Mouse (Mus musculus) heart, postnatal 10 days (tissue): ENCODE data around the gene Rasgrp2. TPM values are rescaled to one million over a fixed set of nuclear protein-coding genes. Genes with fewer than 3 reads are reported as not detected.

Source experiments
- DNase-seq, 2 experiments: peaks; one replicate each; pipeline ENCODE4 v3.0.0; 2021
- intact Hi-C: fragments of 180-260 bp; cut with DNase I; formaldehyde crosslinking; loops from one replicate; pipeline ENCODE4 v1.15.1; 2025
- total RNA-seq, 2 experiments: library from RNA; stranded (reverse); gene quantifications; 2 replicates each; pipeline ENCODE4 v1.2.3; 2021

The Rasgrp2 gene
- total RNA-seq, 2 experiments from 2014 or later = 50.7 to 60.2 TPM

DNA sequence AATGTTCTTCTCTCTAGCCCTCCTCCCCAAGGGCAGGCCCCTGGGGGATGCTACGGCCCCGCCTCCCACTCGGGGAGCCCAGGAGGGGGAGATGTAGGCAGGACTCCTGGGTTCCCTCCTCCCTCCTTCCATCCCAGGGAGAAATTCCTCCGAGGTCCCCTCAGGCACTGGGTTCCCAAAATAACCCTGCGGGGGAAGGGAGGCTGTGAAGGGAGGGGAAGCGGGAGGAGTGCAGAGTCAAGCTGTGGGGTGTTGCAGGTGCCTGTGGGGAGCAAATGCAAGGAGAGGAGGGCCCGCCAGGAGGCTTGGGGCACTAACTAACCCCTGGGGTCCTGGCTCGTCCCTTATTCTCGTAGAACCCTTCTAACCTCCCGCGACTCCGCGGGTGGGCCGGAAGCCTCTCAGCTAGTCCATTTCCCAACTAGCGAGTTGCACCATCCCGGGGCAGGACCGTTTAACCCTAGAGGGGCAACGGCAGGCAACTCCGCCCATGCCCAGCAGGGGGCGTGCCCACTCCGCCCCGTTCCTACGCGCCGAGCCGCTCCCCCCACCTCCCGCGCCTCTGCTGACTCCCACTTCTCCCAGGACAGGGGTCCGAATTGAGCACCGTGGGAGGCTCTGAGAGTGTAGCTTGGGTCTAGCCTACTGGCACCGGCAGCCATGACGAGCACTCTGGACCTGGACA, 2.1 kb downstream of the Rasgrp2 start:
- DNase-seq = peak; percentile 85 to 90
- intact Hi-C loops = loop anchor here (1.0 kb wide), 1 partner anchor 51 kb away; no protein-coding TSS in a partner anchor

DNA sequence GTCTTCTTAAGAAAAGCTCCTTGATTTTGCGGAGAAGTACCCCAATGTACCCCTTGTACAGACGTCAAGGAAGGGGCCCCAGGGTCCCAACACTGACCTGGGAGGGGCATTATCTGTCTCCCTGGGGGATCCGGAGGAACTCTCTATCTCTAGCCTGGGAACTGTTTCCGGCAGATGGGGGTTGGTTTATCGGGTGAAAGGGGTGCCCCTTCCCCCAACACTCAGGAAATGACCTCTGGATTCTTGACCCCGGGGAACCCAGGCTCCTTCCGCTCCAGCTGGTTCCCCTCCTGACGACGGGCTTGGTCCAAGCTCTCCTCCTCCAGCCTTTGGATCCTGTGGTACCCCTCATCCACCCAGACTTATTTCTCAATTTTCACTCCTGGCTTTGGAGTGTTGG, 2.8 kb downstream of the Rasgrp2 start:
- peak; percentile 45 to 65 for DNase-seq
- intact Hi-C loops = loop anchor here (1.0 kb wide), 1 partner anchor 50 kb away; no protein-coding TSS in a partner anchor

DNA sequence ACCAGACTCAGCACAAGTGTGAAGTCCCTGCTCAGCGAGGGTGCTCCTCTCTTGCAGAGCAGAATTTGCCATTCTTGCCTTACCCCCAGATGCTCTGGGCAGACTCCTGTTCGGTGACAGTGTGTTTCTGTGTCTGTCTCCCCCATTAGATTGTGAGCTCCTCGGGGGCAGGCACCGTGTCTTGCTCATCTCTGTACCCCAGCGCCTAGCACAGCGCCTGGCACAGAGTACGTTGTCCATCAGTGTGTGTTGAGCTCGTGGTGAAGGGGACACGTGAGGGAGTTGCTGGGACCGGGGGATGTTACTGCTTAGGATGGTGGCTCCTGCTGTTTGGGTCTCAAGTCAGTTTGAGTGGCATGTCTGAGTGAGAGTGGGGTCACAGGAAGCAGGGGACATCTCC, 4.7 kb downstream of the Rasgrp2 start:
- intact Hi-C loops = no loop called here

DNA sequence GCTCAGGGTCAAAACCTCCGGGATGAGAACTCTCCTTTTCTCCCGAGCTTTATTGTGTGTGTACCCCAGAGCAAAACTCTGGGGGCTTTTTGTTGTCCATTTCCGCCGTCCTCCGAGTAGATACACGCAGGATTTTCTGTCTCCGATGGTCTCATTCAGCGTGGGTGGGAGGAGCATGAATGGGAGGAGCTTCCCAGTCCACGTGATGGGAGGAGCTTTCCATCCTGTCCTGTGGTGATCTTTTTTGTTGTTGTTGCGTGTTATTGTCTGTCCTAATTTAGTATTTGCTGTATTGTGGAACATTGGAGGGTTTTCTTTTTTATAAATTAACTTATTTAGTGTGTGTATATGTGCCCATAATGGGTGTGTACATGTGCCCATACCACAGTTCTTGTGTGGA, 6.3 kb downstream of the Rasgrp2 start:
- intact Hi-C loops = no loop called here
- DNase-seq = no peak

More for the DNA sequence above, 4.7 kb downstream of the Rasgrp2 start:
- no peak for DNase-seq

DNA sequence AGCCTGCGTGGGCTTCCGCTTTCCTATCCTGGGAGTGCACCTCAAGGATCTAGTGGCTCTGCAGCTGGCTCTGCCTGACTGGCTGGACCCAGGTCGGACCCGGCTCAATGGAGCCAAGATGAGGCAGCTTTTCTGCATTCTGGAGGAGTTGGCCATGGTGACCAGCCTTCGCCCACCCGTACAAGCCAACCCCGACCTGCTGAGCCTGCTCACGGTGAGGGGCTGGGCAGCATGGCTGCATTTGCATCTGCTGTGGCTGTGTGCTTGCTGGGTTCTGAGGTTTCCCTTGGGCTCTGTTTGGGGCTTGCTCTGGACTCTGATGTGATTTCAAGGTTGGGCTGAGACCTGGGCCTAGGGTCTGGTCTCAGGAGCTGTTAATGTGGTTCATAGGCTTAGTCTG, 8.0 kb downstream of the Rasgrp2 start:
- no peak for DNase-seq
- intact Hi-C loops = no loop called here

DNA sequence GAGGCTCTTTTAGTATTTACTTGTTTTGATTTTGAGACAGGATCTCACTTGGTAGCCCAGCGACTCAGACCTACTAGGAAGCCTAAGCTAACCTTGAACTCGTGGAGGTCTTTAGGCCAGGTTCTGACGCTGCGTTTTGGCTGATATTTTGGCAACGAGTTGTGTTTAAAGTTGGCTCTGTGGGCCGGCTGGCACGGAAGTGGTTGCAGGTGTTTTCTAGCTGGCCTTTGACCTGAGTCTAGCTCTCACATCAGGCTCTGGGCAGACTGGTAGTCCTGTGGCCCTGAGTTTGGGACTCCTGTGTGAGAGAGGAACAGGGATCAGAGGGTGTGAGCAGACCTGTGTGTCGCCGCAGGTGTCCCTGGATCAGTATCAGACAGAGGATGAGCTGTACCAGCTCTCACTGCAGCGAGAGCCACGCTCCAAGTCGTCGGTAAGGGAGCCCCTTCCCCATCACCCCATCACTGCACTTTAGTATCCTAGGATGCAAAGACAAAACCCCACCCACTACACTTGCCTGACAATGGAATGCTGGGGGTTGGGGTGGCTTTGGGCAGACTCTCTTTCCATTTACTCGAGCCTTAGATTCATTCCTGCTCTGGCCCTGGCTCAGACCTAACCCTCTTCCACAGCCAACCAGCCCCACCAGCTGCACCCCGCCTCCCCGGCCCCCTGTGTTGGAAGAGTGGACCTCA, 8.8 kb downstream of the Rasgrp2 start:
- no peak for DNase-seq
- intact Hi-C loops = no loop called here

DNA sequence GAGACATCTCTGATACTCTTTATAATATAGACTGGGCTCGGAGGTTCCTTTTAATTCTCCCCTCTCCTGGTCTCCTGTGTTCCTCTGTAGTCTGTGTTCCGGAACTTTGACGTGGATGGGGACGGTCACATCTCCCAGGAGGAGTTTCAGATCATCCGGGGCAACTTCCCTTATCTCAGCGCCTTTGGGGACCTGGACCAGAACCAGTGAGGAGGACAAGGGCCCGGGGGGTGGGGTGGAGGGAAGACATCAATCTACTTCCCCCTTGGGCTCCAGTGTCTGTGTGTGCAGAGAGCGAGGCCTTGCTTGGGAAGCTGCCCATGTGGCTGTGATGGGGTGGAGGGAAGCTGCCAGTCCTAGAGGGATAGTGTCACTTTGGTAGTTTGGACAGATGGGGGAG, 9.6 kb downstream of the Rasgrp2 start:
- no peak for DNase-seq
- intact Hi-C loops = no loop called here

DNA sequence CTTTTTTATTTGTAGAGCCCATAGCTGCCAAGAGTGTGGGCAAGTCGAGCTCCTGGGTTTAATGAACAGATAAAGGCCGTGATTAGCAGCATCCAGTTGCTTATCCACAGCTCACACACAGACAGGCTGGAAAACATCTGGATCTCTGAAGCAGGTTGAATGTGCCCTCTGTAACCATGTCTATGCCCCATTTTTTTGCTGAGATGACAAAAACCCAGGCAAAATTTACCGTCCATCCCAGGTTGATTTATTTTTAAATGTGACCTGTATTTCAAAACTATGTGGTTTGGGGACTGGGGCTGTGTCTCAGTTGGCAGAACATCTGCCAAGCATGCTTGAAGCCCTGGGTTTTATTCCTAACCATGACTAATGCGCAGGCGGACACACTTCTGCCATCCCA, 10.0 kb downstream of the Rasgrp2 start:
- DNase-seq = no peak
- intact Hi-C loops = no loop called here

DNA sequence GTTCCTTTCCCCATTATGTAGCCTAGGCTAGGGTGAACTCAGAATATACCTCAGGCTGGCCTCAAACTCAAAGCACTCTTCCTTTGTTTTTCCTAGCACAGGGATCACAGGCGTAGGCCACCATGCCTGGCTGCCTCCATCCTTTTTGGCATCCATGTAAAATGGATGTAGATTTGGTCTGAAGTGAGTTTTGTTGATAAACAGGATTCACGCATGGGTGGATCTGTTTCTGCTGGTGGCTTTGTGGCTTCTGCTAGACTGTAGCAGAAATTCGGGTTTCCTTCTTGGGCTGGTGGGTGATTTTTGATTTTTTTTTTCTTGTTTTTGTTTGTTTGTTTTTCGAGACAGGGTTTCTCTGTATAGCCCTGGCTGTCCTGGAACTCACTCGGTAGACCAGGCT, 10.8 kb downstream of the Rasgrp2 start:
- intact Hi-C loops = no loop called here
- DNase-seq = no peak

DNA sequence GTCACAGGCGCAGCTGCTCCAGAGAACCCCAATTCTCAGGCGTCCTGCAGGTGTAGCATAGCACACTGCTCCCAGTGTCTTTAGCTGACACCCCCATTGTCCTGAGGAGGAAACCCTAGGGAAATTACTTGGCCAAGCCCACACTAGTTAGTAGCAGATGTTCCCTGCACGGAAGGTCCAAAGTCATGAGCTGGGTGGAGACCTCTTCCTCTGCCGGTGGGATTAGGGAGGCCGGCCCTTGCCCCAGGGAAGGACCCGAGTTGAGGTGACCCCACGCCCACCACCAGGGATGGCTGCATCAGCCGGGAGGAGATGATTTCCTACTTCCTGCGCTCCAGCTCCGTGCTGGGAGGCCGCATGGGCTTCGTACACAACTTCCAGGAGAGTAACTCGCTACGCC, 13.7 kb downstream of the Rasgrp2 start:
- no peak for DNase-seq
- intact Hi-C loops = no loop called here

DNA sequence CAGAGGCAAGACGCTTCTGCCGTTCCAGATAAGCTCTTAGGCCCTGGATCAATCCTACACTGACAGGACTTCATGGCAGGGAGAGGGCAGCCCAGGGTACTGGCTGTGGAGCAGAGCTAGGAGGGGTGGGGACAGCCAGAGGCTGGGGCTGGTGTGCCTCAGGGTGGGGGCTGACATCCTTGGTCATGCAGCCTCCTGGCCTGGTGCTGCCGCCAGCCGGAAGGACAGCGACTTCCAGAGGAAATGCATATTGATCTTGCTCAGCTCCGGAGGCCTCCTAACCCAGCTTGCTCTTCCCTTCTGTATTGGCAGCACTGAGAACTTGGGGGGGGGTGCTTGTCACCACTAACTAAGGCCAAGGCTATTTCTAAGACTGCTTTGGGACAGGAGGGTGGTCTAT, 16.3 kb downstream of the Rasgrp2 start:
- no peak for DNase-seq
- intact Hi-C loops = no loop called here

DNA sequence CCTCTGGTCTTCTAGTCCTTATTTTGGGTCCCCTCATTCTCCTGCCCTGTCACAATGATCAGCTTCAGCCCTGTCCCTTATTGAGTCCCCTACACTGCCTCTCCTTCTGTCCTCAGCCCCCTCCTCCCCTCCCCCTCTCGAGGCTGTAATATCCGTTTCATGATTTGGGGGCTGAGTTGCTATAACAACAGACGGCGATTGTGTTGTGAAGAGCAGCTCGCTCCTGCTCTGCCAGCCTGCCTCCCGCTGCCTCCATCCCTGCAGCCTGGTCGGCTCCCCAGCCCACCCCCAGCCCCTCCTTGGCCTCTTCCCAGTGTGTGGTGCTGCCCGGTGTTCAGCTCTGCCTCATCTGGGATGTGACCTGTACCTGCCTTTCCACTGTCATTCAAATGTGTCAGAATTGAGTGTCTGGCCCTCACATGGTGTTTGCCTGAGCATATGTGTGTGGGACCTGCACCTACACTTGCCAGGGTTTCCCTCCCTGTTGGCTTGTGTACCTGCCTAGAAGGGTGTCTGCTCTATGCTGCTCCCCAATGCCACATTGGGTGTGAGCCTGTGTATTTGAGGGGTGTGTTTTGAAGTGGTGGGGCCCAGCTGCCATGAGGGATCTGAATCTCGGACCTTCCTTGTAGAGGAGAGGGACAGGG, 17.1 kb downstream of the Rasgrp2 start:
- no peak for DNase-seq
- intact Hi-C loops = no loop called here

DNA sequence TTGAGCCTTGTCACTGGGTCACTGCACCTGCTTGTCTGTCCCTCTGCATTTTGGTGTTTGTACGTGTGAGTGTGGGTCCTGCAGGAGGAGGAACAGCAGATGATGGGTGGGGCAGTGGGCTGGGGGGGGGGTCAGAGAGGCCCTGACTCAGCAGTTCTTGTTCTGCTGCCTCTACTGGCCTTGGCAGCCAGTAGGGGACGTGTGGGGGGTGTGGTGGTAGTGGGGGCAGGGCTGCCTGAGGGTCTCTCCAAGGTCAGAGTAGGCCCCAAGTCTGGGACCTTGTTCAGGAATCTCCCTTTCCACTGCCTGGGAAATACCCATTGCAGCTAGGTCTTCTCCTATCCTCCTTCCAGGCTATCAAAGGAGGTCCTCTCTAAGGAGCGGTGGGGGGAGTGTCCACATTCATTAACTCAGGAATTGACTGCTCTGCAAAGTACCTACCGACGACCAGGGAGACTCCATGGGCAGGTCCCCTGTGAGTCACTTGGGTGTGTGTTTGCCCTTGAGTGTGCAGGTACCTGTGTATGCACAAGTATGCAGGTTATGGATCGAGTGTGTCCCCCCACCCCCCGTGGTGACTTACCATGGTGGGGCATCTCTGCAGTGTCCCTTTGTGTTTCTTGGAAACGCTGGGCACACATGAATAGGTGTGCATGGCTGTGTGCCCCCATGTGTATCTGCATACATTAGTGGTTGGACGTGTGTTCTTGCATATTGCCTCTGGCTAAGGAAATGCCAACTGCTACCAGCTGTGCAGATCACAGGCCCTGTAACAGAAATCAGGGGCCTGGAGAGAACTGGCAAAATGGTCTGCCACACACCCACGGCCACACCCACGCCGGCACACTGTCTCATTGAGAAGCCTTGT, 18.0 kb downstream of the Rasgrp2 start:
- intact Hi-C loops = no loop called here
- DNase-seq = no peak

DNA sequence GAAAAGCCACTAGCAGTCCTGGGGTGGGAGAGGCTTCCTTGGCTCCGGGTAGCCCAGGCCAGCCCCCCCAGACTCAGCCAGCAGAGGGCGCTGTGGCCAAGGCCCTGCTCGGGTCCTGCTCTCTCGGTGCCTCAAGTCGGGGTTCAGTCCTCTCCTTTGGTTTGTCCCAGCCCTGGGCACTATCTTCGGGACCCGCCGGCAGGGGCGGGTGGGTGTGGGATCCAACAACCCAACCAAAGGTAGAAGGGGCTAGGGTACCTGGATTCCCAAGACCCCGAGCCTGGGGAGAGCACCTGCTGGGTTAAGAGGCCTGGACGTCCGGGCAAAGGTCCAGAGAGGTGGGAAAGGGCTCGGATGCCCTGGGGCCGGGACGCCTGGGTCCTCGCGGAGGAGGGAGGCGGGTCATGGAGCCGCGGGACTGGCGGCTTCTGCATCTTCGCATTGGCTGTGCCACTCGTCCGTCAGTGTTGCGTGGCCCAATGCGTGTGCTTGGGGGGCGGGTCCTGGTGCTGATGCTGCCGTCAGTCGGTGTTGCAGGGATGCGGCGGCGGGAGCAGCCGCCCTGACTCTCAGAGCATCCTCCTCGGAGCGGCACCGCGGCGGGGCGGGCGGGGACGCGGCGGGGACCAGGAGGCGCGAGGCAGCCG, 19.2 kb downstream of the Rasgrp2 start, which contains the start of gene Nrxn2:
Nrxn2 (plus strand) TSS at position 499 of the 647 bp plus-strand sequence.
- peak; percentile 83 to 84 for DNase-seq
- intact Hi-C loops = loop anchor here (1.0 kb wide), 1 partner anchor 34 kb away; no protein-coding TSS in a partner anchor

DNA sequence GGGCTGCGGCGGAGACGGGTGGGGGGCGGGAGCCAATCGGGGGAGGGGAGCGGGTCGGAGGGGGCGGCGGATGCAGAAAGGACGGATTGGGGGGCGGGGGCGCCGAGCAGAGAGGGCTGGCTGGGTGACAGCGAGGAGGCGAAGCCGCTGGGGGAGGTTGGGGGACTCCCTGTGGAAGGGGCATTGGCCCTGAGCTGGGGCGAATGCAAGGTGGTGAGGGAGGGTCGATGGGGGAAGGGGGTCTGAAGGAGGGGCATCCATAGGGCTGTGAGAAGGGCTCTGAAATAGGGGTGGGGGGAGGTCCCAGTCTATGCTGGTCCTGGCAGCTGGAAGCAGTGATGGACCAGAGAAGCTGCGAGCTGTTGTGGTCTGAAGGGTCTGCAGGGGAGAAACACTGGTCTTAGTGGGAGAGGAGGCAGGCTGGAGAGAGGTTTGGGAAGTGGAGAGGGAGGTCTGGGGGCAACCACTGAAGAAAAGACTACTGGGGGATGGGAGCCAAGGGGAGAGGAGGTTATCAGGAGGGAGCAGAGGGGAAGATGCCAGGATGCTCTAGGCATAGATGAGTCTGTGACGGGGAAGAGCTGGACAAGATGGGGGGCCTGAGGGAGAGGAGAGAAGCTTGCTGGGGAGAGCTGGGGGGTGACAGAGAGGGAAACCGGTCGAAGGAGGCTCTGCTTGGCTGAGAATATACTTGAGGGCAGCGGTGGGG, 20.0 kb downstream of the Rasgrp2 start:
- intact Hi-C loops = loop anchor here (1.0 kb wide), 1 partner anchor 33 kb away; no protein-coding TSS in a partner anchor
- no peak for DNase-seq

DNA sequence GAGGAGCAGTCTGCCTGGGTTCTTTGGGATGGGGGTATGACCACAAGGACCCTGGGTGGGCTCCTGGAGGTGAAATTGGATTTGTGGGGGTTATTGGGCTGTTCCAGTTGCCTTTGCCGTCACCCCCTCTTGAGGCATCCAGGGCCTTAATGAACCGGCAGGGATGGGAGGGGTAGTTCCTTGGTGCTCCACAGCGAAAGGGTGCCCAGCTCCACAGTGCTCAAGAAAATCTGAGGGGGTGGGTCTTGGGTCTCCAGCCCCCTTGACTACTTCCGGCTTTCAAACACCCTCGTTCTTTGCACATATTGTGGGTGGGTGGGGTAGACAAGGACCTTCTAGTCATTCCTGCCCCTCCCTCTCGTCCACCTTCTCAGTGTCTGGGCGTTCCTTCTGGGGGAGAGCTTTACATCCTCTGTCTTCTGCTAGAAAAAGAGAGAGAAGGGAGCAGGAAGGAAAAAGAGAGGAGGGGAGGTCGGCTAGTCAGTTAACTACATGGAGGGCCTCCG, 20.7 kb downstream of the Rasgrp2 start:
- intact Hi-C loops = no loop called here
- DNase-seq = no peak

DNA sequence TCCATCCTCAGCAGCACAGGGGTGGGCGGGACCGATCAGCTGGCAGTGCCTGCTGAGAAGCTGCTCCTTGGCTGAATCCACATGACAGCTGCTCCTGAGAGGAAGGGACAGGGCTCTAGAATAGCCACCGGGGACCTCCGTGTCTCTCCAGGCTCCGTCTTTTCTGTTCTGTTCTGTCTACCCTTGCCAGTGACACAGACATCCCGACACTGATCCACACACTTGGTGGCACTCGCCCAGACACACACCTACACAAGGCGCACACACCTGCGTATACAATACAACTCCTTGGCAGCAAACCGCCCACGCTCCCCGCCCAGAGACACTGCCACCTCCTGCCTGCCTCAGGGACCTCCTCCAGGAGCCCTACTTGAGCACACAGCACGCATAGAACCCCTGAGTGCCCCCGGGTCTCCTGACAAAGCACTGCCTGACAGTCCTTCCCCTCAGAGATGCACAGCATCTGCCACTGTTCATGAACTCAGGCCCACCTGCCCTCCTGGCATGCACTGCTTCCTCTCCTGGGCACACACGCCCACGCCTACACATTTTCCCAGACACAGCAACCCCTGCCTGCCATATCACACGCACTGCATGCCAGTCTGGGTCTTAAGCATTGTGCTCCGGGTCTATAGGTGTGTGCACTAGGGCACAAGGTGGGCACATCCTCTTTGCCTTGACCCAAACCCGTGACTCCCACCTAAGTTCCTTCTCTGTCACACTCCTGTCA, 21.5 kb downstream of the Rasgrp2 start:
- DNase-seq = no peak
- intact Hi-C loops = no loop called here

DNA sequence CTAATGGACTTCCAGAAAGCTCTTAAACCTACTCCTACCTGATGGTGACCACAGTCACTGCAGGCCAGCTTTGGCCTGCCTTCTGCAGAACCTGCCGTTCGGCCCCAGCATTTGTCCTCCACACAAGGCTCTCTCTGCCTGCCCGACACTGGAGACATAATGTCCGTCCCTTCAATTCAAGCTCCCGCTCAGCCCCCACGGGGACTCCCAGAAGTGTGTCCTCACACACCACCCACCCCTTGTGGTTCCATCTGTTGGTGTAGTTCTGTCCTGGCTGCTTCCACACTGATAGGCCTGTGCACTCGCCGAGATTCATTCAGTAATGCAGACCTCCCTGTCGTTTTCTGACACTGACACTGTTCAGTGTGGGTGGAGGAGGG, 22.1 kb downstream of the Rasgrp2 start:
- intact Hi-C loops = no loop called here

DNA sequence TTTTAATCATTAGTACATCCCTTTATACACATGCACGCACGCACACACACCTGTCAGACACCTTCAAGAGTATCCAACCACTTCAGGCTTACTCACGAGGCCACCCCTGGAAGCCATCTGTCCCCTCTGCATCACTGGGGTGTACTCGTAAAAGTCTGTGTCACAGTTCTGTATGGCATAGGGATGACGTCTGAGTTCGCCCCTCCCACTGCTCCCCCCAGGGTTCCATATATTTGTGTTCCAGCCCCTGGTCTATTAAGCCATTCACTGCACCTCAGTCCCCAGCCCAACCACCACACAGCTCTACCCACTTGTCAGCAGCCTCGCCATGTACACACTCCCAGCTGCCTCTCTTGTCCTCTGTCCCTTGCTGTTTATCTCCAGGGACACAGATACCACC, 22.9 kb downstream of the Rasgrp2 start:
- intact Hi-C loops = no loop called here
- DNase-seq = no peak

More for the DNA sequence above, 22.1 kb downstream of the Rasgrp2 start:
- no peak for DNase-seq
